Mouse (Mus musculus) kidney, postnatal 14 days (tissue): ENCODE measurements around the gene Kti12.

Experiments used
- DNase-seq: peaks from one replicate; pipeline ENCODE4 v3.0.0; 2022; ENCODE audit warnings: mixed read lengths

Gene Kti12

DNA sequence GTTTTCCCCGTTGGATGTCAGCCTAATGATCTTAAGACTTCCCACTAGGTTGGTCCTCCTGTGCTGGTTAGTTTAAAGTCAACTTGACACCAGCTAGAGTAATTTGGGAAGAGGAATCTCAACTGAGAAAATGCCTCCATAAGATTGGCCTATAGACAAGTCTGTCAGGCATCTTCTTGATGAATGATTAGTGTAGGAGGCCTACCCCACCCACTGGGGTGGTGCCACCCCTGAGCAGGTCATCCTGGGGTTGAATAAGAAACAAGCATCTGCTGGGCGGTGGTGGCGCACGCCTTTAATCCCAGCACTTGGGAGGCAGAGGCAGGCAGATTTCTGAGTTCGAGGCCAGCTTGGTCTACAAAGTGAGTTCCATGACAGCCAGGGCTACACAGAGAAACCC is 26.2 kb downstream of the Kti12 start:
- DNase-seq: no peak

DNA sequence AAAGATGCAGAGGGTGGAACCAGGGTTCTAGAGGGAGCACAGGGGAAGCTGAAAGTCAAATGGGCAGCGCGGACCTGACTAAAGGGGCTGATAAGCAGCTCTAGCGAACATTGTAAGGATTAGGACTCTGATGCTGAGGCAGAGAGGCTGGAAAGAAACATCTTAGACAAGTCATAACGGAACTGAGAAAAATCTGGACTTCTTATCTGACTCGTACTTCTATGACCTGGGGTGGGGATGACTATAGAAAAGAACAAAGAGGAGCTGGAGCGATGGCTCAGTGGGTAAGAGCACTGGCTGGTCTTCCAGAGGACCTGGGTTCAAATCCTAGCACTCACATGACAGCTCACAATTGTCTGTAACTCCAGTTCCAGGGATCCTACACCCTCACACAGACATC is 30.3 kb downstream of the Kti12 start:
- no peak for DNase-seq

DNA sequence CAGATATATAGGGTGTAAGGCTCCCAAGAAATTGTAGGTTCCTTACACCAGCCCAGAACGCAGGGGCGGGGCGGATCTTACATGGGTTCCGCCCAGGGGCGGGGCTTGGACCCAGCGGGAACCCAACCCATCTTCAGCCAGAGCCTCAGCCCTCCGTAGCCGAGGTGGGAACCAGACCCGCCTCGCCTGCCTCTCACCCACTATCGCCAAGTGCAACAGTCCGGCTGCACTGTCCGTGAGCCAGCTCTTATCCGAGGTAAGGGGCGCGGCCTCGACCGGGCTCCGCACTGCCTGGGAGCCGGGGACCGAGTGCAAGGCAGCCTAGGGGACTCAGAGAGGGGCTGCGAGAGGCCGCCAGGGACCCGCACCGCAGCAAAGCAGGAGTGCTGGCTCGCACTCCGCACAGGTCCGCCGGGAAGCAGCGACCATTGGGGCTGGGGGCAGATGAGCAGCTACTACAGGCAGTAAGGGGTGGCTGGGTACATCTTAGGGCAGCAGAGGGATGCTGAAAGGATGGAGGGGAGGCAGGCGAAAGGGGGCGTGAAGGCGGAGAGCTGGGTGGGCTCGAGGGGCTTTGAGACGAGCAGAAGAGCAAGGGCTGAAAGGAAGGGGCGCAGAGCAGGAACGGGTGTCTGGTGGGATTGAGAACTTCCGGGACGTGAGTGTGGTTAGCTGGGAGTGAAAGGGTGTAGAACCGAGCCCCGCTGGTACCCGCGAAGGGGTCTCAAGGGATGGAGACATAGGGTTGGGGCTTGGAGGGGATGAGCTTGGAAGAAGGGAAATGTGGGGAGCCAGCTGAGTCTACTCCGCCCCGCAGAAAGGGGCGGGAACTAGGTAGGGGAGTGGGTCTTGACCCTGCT is 31.6 kb downstream of the Kti12 start, which contains the start of gene Rab3b:
TSS of gene Rab3b (plus strand) at position 101 of the 860 bp plus-strand sequence.
- peak; percentile 56 for DNase-seq

DNA sequence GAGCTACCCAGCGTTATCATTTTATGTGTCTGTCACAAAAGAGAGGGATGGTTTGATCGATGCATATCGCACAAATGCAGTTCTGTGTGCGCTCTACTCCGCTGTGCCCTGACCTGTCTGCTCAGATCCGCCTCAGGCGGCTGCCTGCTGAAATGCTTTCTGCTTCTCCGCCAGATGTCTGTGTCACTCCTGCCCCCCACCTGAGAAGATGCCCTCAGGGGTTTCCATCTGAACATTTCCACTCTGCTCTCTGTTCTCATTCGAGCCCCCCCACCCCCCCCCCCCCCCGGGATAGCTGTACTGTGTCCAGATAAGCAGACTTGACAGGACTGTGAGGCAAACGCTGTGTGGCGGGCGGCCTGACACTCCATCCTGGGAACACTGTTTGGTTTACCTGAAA is 36.2 kb downstream of the Kti12 start:
- no peak for DNase-seq

DNA sequence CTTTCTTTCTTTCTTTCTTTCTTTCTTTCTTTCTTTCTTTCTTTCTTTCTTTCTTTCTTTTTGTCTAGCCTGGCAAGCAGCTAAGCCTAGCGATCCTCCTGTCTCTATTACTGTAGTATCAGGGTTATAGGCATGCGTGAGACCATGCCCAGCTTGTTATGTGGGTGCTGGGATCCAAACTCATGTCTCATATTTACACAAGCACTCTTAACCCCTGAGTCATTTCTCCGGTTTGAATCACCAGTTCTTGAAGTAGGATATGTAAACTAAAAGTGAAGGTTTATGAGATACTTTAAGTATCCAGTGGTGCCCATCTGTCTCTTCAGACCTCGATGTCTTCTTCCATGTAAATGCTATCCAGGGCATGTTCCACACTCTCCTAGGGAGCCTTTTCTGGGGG is 39.9 kb downstream of the Kti12 start:
- no peak for DNase-seq

DNA sequence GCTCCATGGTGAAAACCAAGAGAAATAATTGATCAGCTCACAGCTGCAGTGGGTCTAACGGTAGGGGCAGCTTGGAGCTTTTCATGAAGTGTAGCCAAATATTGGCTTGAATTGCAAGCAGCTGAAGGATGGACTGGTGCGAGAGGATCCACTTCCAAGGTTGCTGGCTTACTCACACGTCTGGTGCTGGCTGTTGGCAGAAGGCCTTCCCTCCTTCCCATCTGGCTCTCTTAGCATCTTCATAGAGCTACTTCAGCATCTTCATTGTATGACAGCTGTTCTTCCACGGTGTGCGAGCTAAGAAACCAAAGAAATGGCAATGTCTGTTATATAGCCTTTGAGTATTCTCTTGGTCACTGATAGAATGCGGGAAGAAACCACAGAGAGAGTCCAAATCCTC is 43.3 kb downstream of the Kti12 start:
- no peak for DNase-seq
